Mouse (Mus musculus) CH12.LX (cell line): ENCODE results near the gene Gpr12. TPM values are rescaled to one million over a fixed set of nuclear protein-coding genes. Genes with fewer than 3 reads are reported as not detected.
"Not testable (repeated sequence)": the region's sequence is repeated elsewhere in the genome, so short reads cannot be mapped to it uniquely, and the experiment has no call there.

ENCODE experiments used
- DNase-seq: peaks from one replicate; pipeline ENCODE4 v3.0.0-alpha.2; 2013; ENCODE audit errors: extremely low read depth
- H3K27ac ChIP-seq: 2 replicates; pipeline ENCODE4 v1.5.1; 2012; ENCODE audit warnings: low read depth, mild to moderate bottlenecking, control low read depth, moderate library complexity; ENCODE audit not compliant: insufficient read depth
- H3K27me3 ChIP-seq: replicated peaks from 2 replicates; pipeline ENCODE3; 2012; ENCODE audit warnings: inconsistent platforms
- H3K36me3 ChIP-seq, 2 experiments: replicated peaks in 1 of 2; 2 replicates each; pipeline versions ENCODE3 to v1.6.1; 2012; ENCODE audit warnings: inconsistent platforms in 1 of 2, low read length in 1 of 2, mild to moderate bottlenecking in 1 of 2, mixed read lengths in 1 of 2, moderate library complexity in 1 of 2; ENCODE audit not compliant: control insufficient read depth in 1 of 2, insufficient read depth in 1 of 2
- H3K4me1 ChIP-seq, 2 experiments: 2 replicates each; pipeline ENCODE4 v1.6.1; 2012; ENCODE audit warnings: inconsistent platforms in 1 of 2, moderate library complexity in 1 of 2; ENCODE audit not compliant: insufficient read depth in 2 of 2, control insufficient read depth in 1 of 2
- H3K4me2 ChIP-seq: 2 replicates; pipeline ENCODE4 v1.6.1; 2012; ENCODE audit warnings: low read depth, mild to moderate bottlenecking, control low read depth; ENCODE audit not compliant: poor library complexity, insufficient read depth, severe bottlenecking
- H3K4me3 ChIP-seq, 3 experiments: fragments of 150-350 bp in 1 of 3; sonication (generic) in 1 of 3; replicated peaks in 1 of 3; 2 replicates each; pipeline versions ENCODE3 to v1.5.1; 2011 to 2012; ENCODE audit warnings: low read depth in 2 of 3, low read length in 2 of 3, mild to moderate bottlenecking in 2 of 3, moderate library complexity in 2 of 3, control low read depth in 1 of 3, improper control_type of control experiment in 1 of 3, inconsistent platforms in 1 of 3, mixed read lengths in 1 of 3; ENCODE audit not compliant: poor library complexity in 1 of 3
- H3K79me2 ChIP-seq: replicated peaks from 2 replicates; pipeline ENCODE4 v1.6.1; 2012; ENCODE audit warnings: mild to moderate bottlenecking, moderate library complexity; ENCODE audit not compliant: control insufficient read depth, poor library complexity, insufficient read depth, severe bottlenecking; ENCODE audit errors: extremely low read depth
- H3K9ac ChIP-seq: 2 replicates; pipeline ENCODE4 v1.6.1; 2012; ENCODE audit warnings: low read depth, mild to moderate bottlenecking, control low read depth, moderate library complexity; ENCODE audit not compliant: insufficient read depth
- H3K9me3 ChIP-seq: replicated peaks from 2 replicates; pipeline ENCODE3; 2012; ENCODE audit warnings: low read length, inconsistent platforms, mixed read lengths
- CTCF ChIP-seq, 2 experiments: IDR thresholded peaks in 1 of 2; conservative IDR thresholded peaks in 1 of 2; 2 replicates each; pipeline ENCODE4 v1.5.1; 2011 to 2012; ENCODE audit warnings: low read depth in 2 of 2, low read length in 2 of 2, improper control_type of control experiment in 1 of 2, inconsistent platforms in 1 of 2, mild to moderate bottlenecking in 1 of 2, moderate library complexity in 1 of 2
- ELF1 ChIP-seq: IDR thresholded peaks from 2 replicates; pipeline ENCODE4 v1.6.1; 2014; ENCODE audit warnings: low read depth, mild to moderate bottlenecking, inconsistent platforms, low read length, improper control_type of control experiment
- ETS1 ChIP-seq: conservative IDR thresholded peaks from 2 replicates; pipeline ENCODE4 v1.6.1; 2012; ENCODE audit warnings: low read depth, mild to moderate bottlenecking, inconsistent platforms, low read length, improper control_type of control experiment, moderate library complexity
- JUN ChIP-seq: IDR thresholded peaks from 2 replicates; pipeline ENCODE4 v1.6.1; 2011; ENCODE audit warnings: low read depth, mild to moderate bottlenecking, low read length, improper control_type of control experiment, moderate library complexity; ENCODE audit not compliant: insufficient read depth
- MXI1 ChIP-seq: IDR thresholded peaks from 2 replicates; pipeline ENCODE4 v1.6.1; 2011; ENCODE audit warnings: mild to moderate bottlenecking, low read depth, low read length, improper control_type of control experiment
- MYC ChIP-seq: IDR thresholded peaks from 2 replicates; pipeline ENCODE4 v1.6.1; 2011; ENCODE audit warnings: low read depth, mild to moderate bottlenecking, improper control_type of control experiment, low read length
- POLR2A ChIP-seq: IDR thresholded peaks from 2 replicates; pipeline ENCODE4 v1.6.1; 2011; ENCODE audit warnings: low read depth, mild to moderate bottlenecking, improper control_type of control experiment, low read length
- POLR2AphosphoS2 ChIP-seq: IDR thresholded peaks from 2 replicates; pipeline ENCODE4 v1.6.1; 2011; ENCODE audit warnings: low read depth, low read length, improper control_type of control experiment
- RAD21 ChIP-seq: IDR thresholded peaks from 2 replicates; pipeline ENCODE4 v1.6.1; 2011; ENCODE audit warnings: low read depth, mild to moderate bottlenecking, low read length, improper control_type of control experiment, moderate library complexity
- SIN3A ChIP-seq: IDR thresholded peaks from 2 replicates; pipeline ENCODE4 v1.6.1; 2012; ENCODE audit warnings: low read length, improper control_type of control experiment, inconsistent platforms
- SMC3 ChIP-seq: IDR thresholded peaks from 2 replicates; pipeline ENCODE4 v1.6.1; 2011; ENCODE audit warnings: low read depth, low read length, improper control_type of control experiment
- UBTF ChIP-seq: IDR thresholded peaks from 2 replicates; pipeline ENCODE4 v1.6.1; 2012; ENCODE audit warnings: low read depth, mild to moderate bottlenecking, inconsistent platforms, low read length, improper control_type of control experiment, moderate library complexity
- ZNF384 ChIP-seq: IDR thresholded peaks from 2 replicates; pipeline ENCODE4 v1.6.1; 2012; ENCODE audit warnings: low read depth, low read length, improper control_type of control experiment, inconsistent platforms
- dilution Hi-C: fragments of 300-500 bp; cut with MboI; formaldehyde crosslinking; loops from 2 replicates; pipeline ENCODE4 v1.14.3; 2020; ENCODE audit warnings: low sequenced_read_pairs; ENCODE audit not compliant: extremely low pct_unique_long_range_greater_than_20kb, extremely low pct_ligation_motif_present
- in situ Hi-C: fragments of 300-500 bp; cut with MboI; formaldehyde crosslinking; loops from 3 replicates; pipeline ENCODE4 v1.14.3; 2019; ENCODE audit warnings: low sequenced_read_pairs, low pct_ligation_motif_present, low pct_unique_long_range_greater_than_20kb, mixed read lengths
- polyA plus RNA-seq: library from polyadenylated mRNA; unstranded; fragments of >175 nt; gene quantifications from 2 replicates; pipeline ENCODE4 v1.2.1, GENCODE M21; 2012; ENCODE audit warnings: low read depth; ENCODE audit not compliant: insufficient read length
- total RNA-seq, 2 experiments: library from RNA; depleted of rRNA; stranded (reverse); fragments of 300-350 nt in 1 of 2; fragments of >200 nt in 1 of 2; gene quantifications; 2 replicates each; pipeline ENCODE4 v1.2.3; 2012 to 2014

Gene Gpr12
- total and polyA plus RNA-seq, 3 experiments = not detected

GRCm38 (mm10) chr5:146570179-146570578 is 14.9 kb downstream of the Gpr12 start:
- H3K9ac ChIP-seq, H3K36me3 ChIP-seq, H3K4me2 ChIP-seq, H3K9me3 ChIP-seq, H3K79me2 ChIP-seq, H3K4me3 ChIP-seq, H3K27ac ChIP-seq, H3K4me1 ChIP-seq, DNase-seq, H3K27me3 ChIP-seq, dilution Hi-C loops, in situ Hi-C loops: not testable (repeated sequence)

DNA sequence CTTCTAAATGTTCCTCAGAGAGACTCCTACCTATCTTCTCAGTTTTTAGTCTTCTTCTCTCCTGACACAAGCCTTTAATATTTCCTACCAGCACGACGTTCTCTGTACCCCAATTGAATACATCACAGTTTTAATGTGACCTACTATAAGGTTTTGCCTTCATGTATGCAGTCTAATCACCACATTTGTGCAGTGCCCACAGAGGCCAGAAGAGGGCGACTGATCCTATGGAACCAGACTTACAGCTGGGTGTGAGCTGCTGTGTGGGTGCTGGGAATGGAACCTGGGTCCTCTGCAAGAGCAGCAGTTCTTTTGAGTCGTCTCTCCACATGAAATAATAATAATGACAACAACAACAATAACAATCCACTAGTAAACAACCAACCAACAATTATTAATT is 18.0 kb downstream of the Gpr12 start:
- TF ChIP-seq POLR2AphosphoS2 (no peak), MXI1 (no peak), SMC3 (peak; percentile 51; the same call in 1 of the 2 replicates), RAD21 (peak; percentile 24), UBTF (no peak), CTCF (conservative IDR thresholded peaks at IDR 0.05 in 1 of 2, IDR thresholded peaks at IDR 0.05 in 1 of 2; ENCODE audit: low read depth in 2 of 2, low read length in 2 of 2) (peak in 1 of 2 experiments; percentile 56; a peak in 3 of 4 replicates)
- H3K27me3 ChIP-seq = no peaks in the 10 kb centered on the region
- no peak overlapping the region for H3K27ac ChIP-seq
- peaks cover 2% of the 10 kb centered on the region for H3K9me3 ChIP-seq
- in situ Hi-C loops (no loop called here), dilution Hi-C loops (no loop called here)
- DNase-seq = peak; percentile 25
- H3K9ac ChIP-seq = no peak overlapping the region
- no peak overlapping the region for H3K4me3 ChIP-seq
- H3K4me2 ChIP-seq = no peak overlapping the region
- no peaks in the 10 kb centered on the region for H3K4me1 ChIP-seq
- H3K36me3 ChIP-seq = no peaks in the 10 kb centered on the region
- H3K79me2 ChIP-seq = no peaks in the 10 kb centered on the region

- Histone ChIP-seq H3K79me2 (no peaks in the 10 kb centered on the region), H3K4me1 (no peaks in the 10 kb centered on the region), H3K9me3 (peaks cover 2% of the 10 kb centered on the region), H3K4me2 (no peak overlapping the region), H3K4me3 (no peak overlapping the region), H3K36me3 (no peaks in the 10 kb centered on the region), H3K27ac (no peak overlapping the region), H3K27me3 (no peaks in the 10 kb centered on the region), H3K9ac (no peak overlapping the region)
- no peak for DNase-seq
- in situ Hi-C loops (loop anchor here (5.0 kb wide), 1 partner anchor 108 kb away; no protein-coding TSS in a partner anchor), dilution Hi-C loops (no loop called here)
- no peak for TF ChIP-seq ELF1
- TF ChIP-seq ZNF384 = no peak
- TF ChIP-seq CTCF (conservative IDR thresholded peaks at IDR 0.05 in 1 of 2, IDR thresholded peaks at IDR 0.05 in 1 of 2; ENCODE audit: low read depth in 2 of 2, low read length in 2 of 2) = peak in 1 of 2 experiments; percentile 52; a peak in 2 of 4 replicates
- no peak for TF ChIP-seq JUN
- no peak for TF ChIP-seq SIN3A
- peak; percentile 36; the same call in 1 of the 2 replicates for TF ChIP-seq SMC3
- TF ChIP-seq POLR2A = no peak
- TF ChIP-seq ETS1 = no peak
- TF ChIP-seq MYC = no peak
- TF ChIP-seq RAD21 = peak; percentile 56
- TF ChIP-seq MXI1 = no peak
These were observed 20.8 kb downstream of the Gpr12 start for GRCm38 (mm10) chr5:146564259-146564658.

DNA sequence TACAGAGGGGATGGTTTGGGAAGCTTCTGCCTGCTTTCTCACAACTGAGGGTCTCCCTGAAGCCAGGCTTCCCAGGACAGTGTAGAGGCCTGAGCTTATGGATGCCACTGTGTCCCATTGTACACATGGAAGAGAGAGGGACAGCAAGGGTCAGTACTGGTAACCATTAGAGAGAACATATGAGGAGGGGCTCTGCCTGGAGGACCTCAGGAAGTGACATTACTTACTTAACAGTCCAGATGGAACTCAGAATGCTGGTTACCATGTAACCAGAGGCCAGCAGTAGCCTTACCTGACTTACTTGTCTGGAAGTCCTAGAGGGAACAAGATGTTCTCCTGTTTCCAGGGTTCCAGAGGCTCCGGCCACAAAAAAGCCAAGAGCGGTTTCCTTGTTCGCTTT is 29.2 kb downstream of the Gpr12 start, which contains the start of gene Gm3415:
Gene Gm3415, plus strand, starts transcription at position 301 of the 400 bp plus-strand sequence.
- in situ Hi-C loops, dilution Hi-C loops: not testable (repeated sequence)

DNA sequence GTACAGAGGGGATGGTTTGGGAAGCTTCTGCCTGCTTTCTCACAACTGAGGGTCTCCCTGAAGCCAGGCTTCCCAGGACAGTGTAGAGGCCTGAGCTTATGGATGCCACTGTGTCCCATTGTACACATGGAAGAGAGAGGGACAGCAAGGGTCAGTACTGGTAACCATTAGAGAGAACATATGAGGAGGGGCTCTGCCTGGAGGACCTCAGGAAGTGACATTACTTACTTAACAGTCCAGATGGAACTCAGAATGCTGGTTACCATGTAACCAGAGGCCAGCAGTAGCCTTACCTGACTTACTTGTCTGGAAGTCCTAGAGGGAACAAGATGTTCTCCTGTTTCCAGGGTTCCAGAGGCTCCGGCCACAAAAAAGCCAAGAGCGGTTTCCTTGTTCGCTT is 47.7 kb downstream of the Gpr12 start, which contains the start of gene Gm3409:
Gene Gm3409, plus strand, starts transcription at position 301 of the 400 bp plus-strand sequence.
- H3K27ac ChIP-seq, H3K4me1 ChIP-seq, H3K27me3 ChIP-seq, DNase-seq, H3K79me2 ChIP-seq, H3K9me3 ChIP-seq, dilution Hi-C loops, H3K4me2 ChIP-seq, H3K9ac ChIP-seq, H3K4me3 ChIP-seq, H3K36me3 ChIP-seq, in situ Hi-C loops: not testable (repeated sequence)

More for the DNA sequence above, 29.2 kb downstream of the Gpr12 start, which contains the start of gene Gm3415:
- H3K9ac ChIP-seq, H3K4me2 ChIP-seq, H3K9me3 ChIP-seq, H3K36me3 ChIP-seq, H3K4me3 ChIP-seq, H3K79me2 ChIP-seq, H3K27me3 ChIP-seq, DNase-seq, H3K27ac ChIP-seq, H3K4me1 ChIP-seq: not testable (repeated sequence)
